Mouse (Mus musculus) embryonic facial prominence, embryonic 12.5 days (tissue): ENCODE measurements around the gene Tipin. TPM values are rescaled to one million over a fixed set of nuclear protein-coding genes. Genes with fewer than 3 reads are reported as not detected.

Experiments
- ATAC-seq: fragments of 200-750 bp; cut with Nextera tagmentation; 2 replicates; pipeline ENCODE4 v1.8.0; 2017; ENCODE audit not compliant: insufficient number of reproducible peaks, insufficient read depth, low FRiP score, low TSS enrichment
- H3K27ac ChIP-seq: fragments of 300-500 bp; sonication (generic); 2 replicates; pipeline ENCODE4 v1.5.1; 2016; ENCODE audit warnings: mild to moderate bottlenecking
- H3K27me3 ChIP-seq: fragments of 300-500 bp; sonication (generic); 2 replicates; pipeline ENCODE4 v1.6.1; 2016; ENCODE audit warnings: mild to moderate bottlenecking, moderate library complexity
- H3K36me3 ChIP-seq: fragments of 300-500 bp; sonication (generic); 2 replicates; pipeline ENCODE4 v1.6.1; 2016; ENCODE audit warnings: mild to moderate bottlenecking
- H3K4me1 ChIP-seq: fragments of 300-500 bp; sonication (generic); 2 replicates; pipeline ENCODE4 v1.6.1; 2016
- H3K4me2 ChIP-seq: fragments of 300-500 bp; sonication (generic); replicated peaks from 2 replicates; pipeline ENCODE4 v1.6.1; 2016; ENCODE audit warnings: mild to moderate bottlenecking, moderate library complexity
- H3K4me3 ChIP-seq: fragments of 300-500 bp; sonication (generic); 2 replicates; pipeline ENCODE4 v1.5.1; 2016; ENCODE audit warnings: mild to moderate bottlenecking
- H3K9ac ChIP-seq: fragments of 300-500 bp; sonication (generic); 2 replicates; pipeline ENCODE4 v1.6.1; 2016; ENCODE audit warnings: mild to moderate bottlenecking, moderate library complexity
- H3K9me3 ChIP-seq: fragments of 300-500 bp; sonication (generic); 2 replicates; pipeline ENCODE4 v1.6.1; 2016; ENCODE audit warnings: mild to moderate bottlenecking, moderate library complexity
- whole genome bisulfite sequencing: fragments of 180-500 bp; shearing (Covaris S2); methylation state at CpG from one replicate; pipeline ENCODE4 v1.1.7; 2016; 5-methylcytosine and 5-hydroxymethylcytosine counted together
- polyA plus RNA-seq: library from polyadenylated mRNA; unstranded; fragments of >200 nt; fragmentation: Nextera tagmentation; extraction: Ambion mirVana; gene quantifications from 2 replicates; pipeline ENCODE4 v1.2.1, GENCODE M21; 2016

Tipin gene
- polyA plus RNA-seq, 1 experiment from 2014 or later, result 231 TPM

GRCm38 (mm10) chr9:64314696-64315095, 33.3 kb downstream of the Tipin start:
- WGBS, result 92% methylated on average over 6 of the region's 6 CpGs
- peaks cover 54% of the 10 kb centered on the region for H3K36me3 ChIP-seq
- ATAC-seq, result no peak
- no peaks in the 10 kb centered on the region for H3K27me3 ChIP-seq
- H3K9me3 ChIP-seq, result no peaks in the 10 kb centered on the region
- H3K4me3 ChIP-seq, result no peak overlapping the region
- H3K4me1 ChIP-seq, result no peaks in the 10 kb centered on the region
- H3K27ac ChIP-seq, result no peak overlapping the region
- H3K9ac ChIP-seq, result no peak overlapping the region
- no peak overlapping the region for H3K4me2 ChIP-seq

GRCm38 (mm10) chr9:64316986-64317385, 35.6 kb downstream of the Tipin start:
- 93% methylated on average over 5 of the region's 5 CpGs for WGBS

GRCm38 (mm10) chr9:64323976-64324375, 42.6 kb downstream of the Tipin start:
- ATAC-seq, result no peak
- H3K27me3 ChIP-seq, result no peaks in the 10 kb centered on the region
- no peak overlapping the region for H3K4me2 ChIP-seq
- peaks cover 46% of the 10 kb centered on the region for H3K36me3 ChIP-seq
- no peaks in the 10 kb centered on the region for H3K4me1 ChIP-seq
- whole genome bisulfite sequencing, result 91% methylated on average over 7 of the region's 7 CpGs
- H3K9ac ChIP-seq, result no peak overlapping the region
- no peaks in the 10 kb centered on the region for H3K9me3 ChIP-seq
- H3K4me3 ChIP-seq, result no peak overlapping the region
- H3K27ac ChIP-seq, result no peak overlapping the region

More at GRCm38 (mm10) chr9:64316986-64317385, 35.6 kb downstream of the Tipin start:
- ATAC-seq, result no peak
- H3K27ac ChIP-seq, result no peak overlapping the region
- no peak overlapping the region for H3K9ac ChIP-seq
- H3K36me3 ChIP-seq, result peaks cover 60% of the 10 kb centered on the region
- no peak overlapping the region for H3K4me2 ChIP-seq
- H3K4me1 ChIP-seq, result no peaks in the 10 kb centered on the region
- H3K4me3 ChIP-seq, result no peak overlapping the region
- no peaks in the 10 kb centered on the region for H3K27me3 ChIP-seq
- no peaks in the 10 kb centered on the region for H3K9me3 ChIP-seq

- H3K4me3 ChIP-seq, result no peak overlapping the region
- no peak overlapping the region for H3K27ac ChIP-seq
- H3K36me3 ChIP-seq, result peaks cover 8% of the 10 kb centered on the region; the same call in 1 of the 2 replicates
- no peaks in the 10 kb centered on the region for H3K27me3 ChIP-seq
- no peaks in the 10 kb centered on the region for H3K9me3 ChIP-seq
- no peak overlapping the region for H3K9ac ChIP-seq
- ATAC-seq, result no peak
- H3K4me1 ChIP-seq, result peaks cover 9% of the 10 kb centered on the region; the same call in 1 of the 2 replicates
- WGBS, result 81% methylated on average over 6 of the region's 6 CpGs
- no peak overlapping the region for H3K4me2 ChIP-seq
These were observed 54.4 kb downstream of the Tipin start for GRCm38 (mm10) chr9:64335825-64336224.

- H3K4me1 ChIP-seq, result peaks cover 9% of the 10 kb centered on the region; the same call in 1 of the 2 replicates
- WGBS, result 26% methylated on average over 8 of the region's 8 CpGs
- ATAC-seq, result no peak
These were observed 58.0 kb downstream of the Tipin start for GRCm38 (mm10) chr9:64339361-64339760.

GRCm38 (mm10) chr9:64340351-64341253, 59.2 kb downstream of the Tipin start:
- Histone ChIP-seq H3K4me2 (peak overlapping the region; percentile 56), H3K4me3 (peak overlapping the region; percentile 65), H3K27me3 (no peaks in the 10 kb centered on the region), H3K4me1 (peaks cover 9% of the 10 kb centered on the region; the same call in 1 of the 2 replicates), H3K27ac (peak overlapping the region; percentile 99), H3K9ac (peak overlapping the region; percentile 93), H3K9me3 (no peaks in the 10 kb centered on the region), H3K36me3 (peaks cover 8% of the 10 kb centered on the region; the same call in 1 of the 2 replicates)
- WGBS, result 1% methylated on average over 83 of the region's 85 CpGs
- ATAC-seq, result peak; percentile 91

More at GRCm38 (mm10) chr9:64339361-64339760, 58.0 kb downstream of the Tipin start:
- no peak overlapping the region for H3K27ac ChIP-seq
- H3K27me3 ChIP-seq, result no peaks in the 10 kb centered on the region
- peaks cover 8% of the 10 kb centered on the region; the same call in 1 of the 2 replicates for H3K36me3 ChIP-seq
- no peak overlapping the region for H3K4me3 ChIP-seq
- no peaks in the 10 kb centered on the region for H3K9me3 ChIP-seq
- H3K9ac ChIP-seq, result no peak overlapping the region
- H3K4me2 ChIP-seq, result peak overlapping the region; percentile 56

- H3K4me3 ChIP-seq, result peak within 1 kb of the TSS; percentile 65
- H3K9me3 ChIP-seq, result no peaks in the 10 kb centered on the region
- no peak for ATAC-seq
- H3K36me3 ChIP-seq, result 0 out of 2 replicates have a peak, but pooled peaks cover 2% of the 10 kb centered on the region
- H3K27me3 ChIP-seq, result no peaks in the 10 kb centered on the region
- H3K4me2 ChIP-seq, result peak within 1 kb of the TSS; percentile 56
- 19% methylated on average over 16 of the region's 16 CpGs for WGBS
- H3K9ac ChIP-seq, result peak within 1 kb of the TSS; percentile 93
- peaks cover 9% of the 10 kb centered on the region; the same call in 1 of the 2 replicates for H3K4me1 ChIP-seq
- peak within 1 kb of the TSS; percentile 99 for H3K27ac ChIP-seq
These were observed 59.8 kb downstream of the Tipin start, which contains the start of gene Dis3l for GRCm38 (mm10) chr9:64341254-64341566. Dis3l (minus strand) TSS chr9:64341288.

GRCm38 (mm10) chr9:64341671-64342070, 60.3 kb downstream of the Tipin start:
- Histone ChIP-seq H3K36me3 (no peaks in the 10 kb centered on the region), H3K4me1 (peaks cover 9% of the 10 kb centered on the region; the same call in 1 of the 2 replicates), H3K4me2 (peak overlapping the region; percentile 56), H3K9ac (no peak overlapping the region), H3K27me3 (no peaks in the 10 kb centered on the region), H3K27ac (peak overlapping the region; percentile 99; the same call in 1 of the 2 replicates), H3K9me3 (no peaks in the 10 kb centered on the region), H3K4me3 (peak overlapping the region; percentile 65; the same call in 1 of the 2 replicates)
- 84% methylated on average over 8 of the region's 8 CpGs for WGBS
- no peak for ATAC-seq

- no peak for ATAC-seq
- Histone ChIP-seq H3K9me3 (no peaks in the 10 kb centered on the region), H3K9ac (no peak overlapping the region), H3K4me1 (peaks cover 9% of the 10 kb centered on the region; the same call in 1 of the 2 replicates), H3K4me2 (no peak overlapping the region), H3K27me3 (no peaks in the 10 kb centered on the region), H3K4me3 (no peak overlapping the region), H3K27ac (no peak overlapping the region), H3K36me3 (no peaks in the 10 kb centered on the region)
- WGBS, result 92% methylated on average over 2 of the region's 2 CpGs
These were observed 62.3 kb downstream of the Tipin start for GRCm38 (mm10) chr9:64343656-64344055.

GRCm38 (mm10) chr9:64345931-64346330, 64.5 kb downstream of the Tipin start:
- no peak overlapping the region for H3K4me3 ChIP-seq
- no peaks in the 10 kb centered on the region for H3K27me3 ChIP-seq
- no peak overlapping the region for H3K9ac ChIP-seq
- WGBS, result 56% methylated on average over 5 of the region's 5 CpGs
- no peaks in the 10 kb centered on the region for H3K4me1 ChIP-seq
- H3K36me3 ChIP-seq, result no peaks in the 10 kb centered on the region
- H3K9me3 ChIP-seq, result no peaks in the 10 kb centered on the region
- H3K27ac ChIP-seq, result no peak overlapping the region
- H3K4me2 ChIP-seq, result no peak overlapping the region
- no peak for ATAC-seq

- no peak overlapping the region for H3K27ac ChIP-seq
- H3K9ac ChIP-seq, result no peak overlapping the region
- ATAC-seq, result no peak
- no peaks in the 10 kb centered on the region for H3K27me3 ChIP-seq
- no peaks in the 10 kb centered on the region for H3K36me3 ChIP-seq
- H3K9me3 ChIP-seq, result no peaks in the 10 kb centered on the region
- H3K4me3 ChIP-seq, result no peak overlapping the region
- H3K4me1 ChIP-seq, result no peaks in the 10 kb centered on the region
- no peak overlapping the region for H3K4me2 ChIP-seq
- 0% methylated on average over 1 of the region's 1 CpGs for WGBS
These were observed 66.0 kb downstream of the Tipin start for GRCm38 (mm10) chr9:64347377-64347776.

- no peak for ATAC-seq
- WGBS, result 49% methylated on average over 5 of the region's 5 CpGs
These were observed 68.1 kb downstream of the Tipin start for GRCm38 (mm10) chr9:64349490-64349889.

More at GRCm38 (mm10) chr9:64349490-64349889, 68.1 kb downstream of the Tipin start:
- Histone ChIP-seq H3K9me3 (no peaks in the 10 kb centered on the region), H3K27me3 (no peaks in the 10 kb centered on the region), H3K27ac (no peak overlapping the region), H3K9ac (no peak overlapping the region), H3K4me2 (no peak overlapping the region), H3K36me3 (no peaks in the 10 kb centered on the region), H3K4me1 (no peaks in the 10 kb centered on the region), H3K4me3 (no peak overlapping the region)
